Mouse (Mus musculus): Measurements from ENCODE around the gene Elf3.
"Not testable (repeated sequence)": the region's sequence is repeated elsewhere in the genome, so short reads cannot be mapped to it uniquely, and the experiment has no call there.

GRCm38 (mm10) chr1:135231878-135232277, 26.5 kb downstream of the Elf3 start:
- TF ChIP-seq POLR2A (IDR thresholded peaks at IDR 0.05; ENCODE audit: borderline replicate concordance, control insufficient read depth, low read depth, low read length); CTCF (IDR thresholded peaks at IDR 0.05; ENCODE audit: control insufficient read depth, insufficient read depth, low read length): not testable (repeated sequence)
